Mouse (Mus musculus) macrophage (primary cell): Measurements from ENCODE around the gene Sema4g. TPM values are rescaled to one million over a fixed set of nuclear protein-coding genes. Genes with fewer than 3 reads are reported as not detected.
"Not testable (repeated sequence)": the region's sequence is repeated elsewhere in the genome, so short reads cannot be mapped to it uniquely, and the experiment has no call there.

ENCODE experiments used
- H3K27ac ChIP-seq: fragments of 350-480 bp; formaldehyde crosslinking; 2 replicates; pipeline ENCODE4 v1.9.0; 2021
- H3K36me3 ChIP-seq: fragments of 350-480 bp; formaldehyde crosslinking; 2 replicates; pipeline ENCODE4 v1.9.0; 2021; ENCODE audit errors: inconsistent target
- H3K4me3 ChIP-seq: fragments of 350-480 bp; formaldehyde crosslinking; 2 replicates; pipeline ENCODE4 v1.9.0; 2021; ENCODE audit errors: inconsistent target
- H3K79me2 ChIP-seq: fragments of 350-480 bp; formaldehyde crosslinking; 2 replicates; pipeline ENCODE4 v1.9.0; 2021; ENCODE audit errors: inconsistent target
- WGBS: methylation state at CpG from one replicate; pipeline ENCODE4 v1.1.7; 2026; ENCODE audit warnings: inconsistent platforms; ENCODE audit not compliant: missing documents; 5-methylcytosine and 5-hydroxymethylcytosine counted together
- polyA plus RNA-seq: library from polyadenylated mRNA; stranded (reverse); fragments of 250-400 nt; gene quantifications from 3 replicates; pipeline ENCODE4 v1.2.4, GENCODE M21; 2018; ENCODE audit warnings: inconsistent platforms

Gene Sema4g
- polyA plus RNA-seq, 1 experiment from 2014 or later: 0.04 TPM

DNA sequence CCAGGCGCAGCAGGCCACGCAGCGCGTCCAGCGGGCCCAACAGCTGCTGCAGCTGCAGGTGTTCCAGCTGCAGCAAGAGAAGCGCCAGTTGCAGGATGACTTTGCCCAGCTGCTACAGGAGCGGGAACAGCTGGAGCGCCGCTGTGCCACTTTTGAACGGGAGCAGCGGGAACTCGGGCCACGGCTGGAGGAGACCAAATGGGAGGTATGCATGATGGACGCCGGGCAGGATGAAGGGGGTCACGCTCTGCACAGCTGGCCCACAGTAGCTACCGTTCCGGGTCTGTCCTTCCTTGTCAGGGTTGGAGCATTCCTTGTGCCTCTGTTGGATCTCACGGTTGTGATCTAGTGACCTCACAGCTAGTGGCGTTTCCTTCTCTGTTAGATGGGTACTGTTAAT, 35.9 kb downstream of the Sema4g start:
- H3K79me2 ChIP-seq: no peaks in the 10 kb centered on the region
- H3K27ac ChIP-seq: no peak overlapping the region
- no peaks in the 10 kb centered on the region for H3K36me3 ChIP-seq
- 94% methylated on average over 19 of the region's 20 CpGs for WGBS
- H3K4me3 ChIP-seq: no peak overlapping the region

GRCm38 (mm10) chr19:45025937-45026568, 37.2 kb downstream of the Sema4g start:
- 95% methylated on average over 29 of the region's 37 CpGs for WGBS
- Histone ChIP-seq H3K27ac (no peak overlapping the region), H3K4me3 (no peak overlapping the region), H3K79me2 (no peaks in the 10 kb centered on the region), H3K36me3 (no peaks in the 10 kb centered on the region)

DNA sequence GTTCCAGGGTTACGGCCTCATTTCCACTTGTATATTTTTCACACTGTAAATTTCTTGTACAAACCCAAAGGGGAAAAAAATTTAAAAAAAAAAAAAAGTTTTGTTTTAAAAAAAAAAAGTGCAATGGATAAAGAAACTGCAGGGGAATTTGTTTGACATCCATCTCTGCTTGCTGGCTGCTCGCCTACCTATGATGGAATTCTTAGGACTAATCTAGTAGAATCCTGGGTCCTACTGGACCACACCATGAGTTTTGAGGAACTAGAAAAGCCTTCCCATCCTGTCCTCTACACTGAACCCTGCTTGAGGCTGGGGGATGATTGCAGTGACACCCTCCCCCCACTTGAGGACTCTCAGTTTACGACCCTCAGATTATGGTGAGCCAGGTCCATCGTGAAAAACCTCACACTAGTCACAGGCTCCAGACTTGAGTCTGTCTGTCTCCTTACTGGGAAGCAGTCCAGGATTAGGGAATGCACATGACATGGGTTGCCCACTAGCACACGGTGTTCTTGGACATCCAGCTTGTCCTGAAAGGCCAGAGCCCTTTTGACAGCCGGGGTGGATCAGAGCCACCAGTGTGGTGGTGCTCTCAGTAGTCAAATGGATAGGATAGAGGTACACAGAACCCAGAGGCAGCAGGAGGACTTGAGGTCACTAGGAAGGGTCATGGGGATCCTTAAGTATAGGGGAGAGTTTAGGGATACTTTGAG, 38.2 kb downstream of the Sema4g start:
- no peaks in the 10 kb centered on the region for H3K36me3 ChIP-seq
- no peak overlapping the region for H3K4me3 ChIP-seq
- H3K27ac ChIP-seq: no peak overlapping the region
- no peaks in the 10 kb centered on the region for H3K79me2 ChIP-seq
- 85% methylated on average over 6 of the region's 6 CpGs for WGBS

GRCm38 (mm10) chr19:45027848-45028247, 38.9 kb downstream of the Sema4g start:
- no peaks in the 10 kb centered on the region for H3K36me3 ChIP-seq
- no peak overlapping the region for H3K27ac ChIP-seq
- no peak overlapping the region for H3K4me3 ChIP-seq
- WGBS: 91% methylated on average over 6 of the region's 6 CpGs
- H3K79me2 ChIP-seq: no peaks in the 10 kb centered on the region

DNA sequence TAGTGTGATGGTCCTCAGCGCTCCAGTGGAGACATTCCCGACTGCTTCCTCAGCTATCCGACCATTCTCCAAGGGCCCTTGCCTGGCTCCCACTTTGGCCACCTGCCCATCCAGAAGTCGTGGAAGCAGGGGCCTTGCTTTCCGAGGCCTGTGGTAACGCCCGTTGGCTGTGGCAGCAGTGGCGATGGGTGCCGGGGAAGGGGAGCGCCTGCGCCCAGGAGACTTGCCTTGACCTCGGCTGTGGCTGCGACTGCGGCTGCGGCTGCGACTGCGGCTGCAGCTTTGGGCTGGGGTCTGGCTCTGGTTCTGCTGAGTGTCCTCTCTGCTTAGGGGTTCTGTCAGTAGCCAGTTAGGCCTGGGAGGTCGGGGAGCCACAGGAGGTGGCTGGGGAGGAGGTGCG, 39.8 kb downstream of the Sema4g start:
- Histone ChIP-seq H3K79me2 (no peaks in the 10 kb centered on the region), H3K4me3 (no peak overlapping the region), H3K27ac (no peak overlapping the region), H3K36me3 (no peaks in the 10 kb centered on the region)
- WGBS: 86% methylated on average over 19 of the region's 19 CpGs

DNA sequence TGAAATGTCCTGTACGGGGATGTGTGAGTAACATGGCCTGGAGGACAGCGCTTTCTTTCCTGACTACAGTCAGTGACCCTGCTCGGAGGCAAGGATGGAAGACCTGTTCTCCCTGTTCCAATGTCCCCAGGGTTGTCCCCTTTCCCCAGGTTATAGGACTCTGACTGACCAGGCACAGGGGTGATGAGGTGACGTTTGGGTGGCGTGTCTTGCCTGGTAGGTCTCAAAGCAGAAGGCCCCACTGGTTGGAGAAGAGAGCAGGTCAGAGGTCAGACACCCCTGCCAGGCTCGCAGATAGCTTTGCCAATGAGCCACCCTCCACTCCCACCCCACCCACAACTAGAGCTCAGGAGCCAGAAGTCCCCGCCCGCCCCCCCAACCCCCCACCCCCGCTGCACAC, 40.7 kb downstream of the Sema4g start:
- Histone ChIP-seq H3K36me3 (no peaks in the 10 kb centered on the region), H3K79me2 (no peaks in the 10 kb centered on the region), H3K4me3 (no peak overlapping the region), H3K27ac (no peak overlapping the region)
- 84% methylated on average over 6 of the region's 9 CpGs for WGBS

DNA sequence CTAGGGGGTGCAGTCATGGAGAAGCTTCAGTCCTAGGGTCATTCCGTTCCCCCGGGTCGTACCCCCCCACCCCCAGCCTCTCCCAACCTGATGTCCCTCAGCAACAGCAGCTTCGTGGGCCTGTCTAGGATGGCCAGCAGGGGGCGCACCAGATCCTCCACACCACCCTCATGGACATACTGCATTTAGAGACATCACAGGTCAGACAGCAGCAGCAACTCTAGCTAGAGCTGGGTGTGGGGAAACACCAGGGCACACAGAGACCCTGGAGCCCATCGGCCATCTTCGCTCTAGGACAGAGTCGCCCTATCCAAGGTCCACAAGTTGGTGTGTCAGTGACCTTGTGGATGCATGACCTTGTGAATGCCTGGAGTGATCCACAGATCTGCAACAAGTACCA, 41.2 kb downstream of the Sema4g start:
- 26% methylated on average over 8 of the region's 8 CpGs for whole genome bisulfite sequencing
- Histone ChIP-seq H3K79me2 (no peaks in the 10 kb centered on the region), H3K36me3 (no peaks in the 10 kb centered on the region), H3K4me3 (no peak overlapping the region; the same call in 1 of the 2 replicates), H3K27ac (no peak overlapping the region)

GRCm38 (mm10) chr19:45030746-45031693, 42.1 kb downstream of the Sema4g start:
- no peaks in the 10 kb centered on the region for H3K36me3 ChIP-seq
- 40% methylated on average over 19 of the region's 20 CpGs for WGBS
- H3K27ac ChIP-seq: no peak overlapping the region
- peak overlapping the region; percentile 10; the same call in 1 of the 2 replicates for H3K4me3 ChIP-seq
- no peaks in the 10 kb centered on the region for H3K79me2 ChIP-seq

GRCm38 (mm10) chr19:45031780-45032179, 42.9 kb downstream of the Sema4g start:
- Histone ChIP-seq H3K79me2 (no peaks in the 10 kb centered on the region), H3K4me3 (no peak overlapping the region), H3K27ac (no peak overlapping the region), H3K36me3 (no peaks in the 10 kb centered on the region)
- 27% methylated on average over 4 of the region's 4 CpGs for WGBS

- Histone ChIP-seq H3K36me3 (no peaks in the 10 kb centered on the region), H3K79me2 (no peaks in the 10 kb centered on the region), H3K27ac (no peak overlapping the region), H3K4me3 (no peak overlapping the region)
- 54% methylated on average over 17 of the region's 17 CpGs for WGBS
These were observed 43.9 kb downstream of the Sema4g start for GRCm38 (mm10) chr19:45032570-45033332.

GRCm38 (mm10) chr19:45036867-45037266, 48.0 kb downstream of the Sema4g start:
- H3K79me2 ChIP-seq: no peaks in the 10 kb centered on the region
- no peaks in the 10 kb centered on the region for H3K36me3 ChIP-seq
- no peak overlapping the region for H3K27ac ChIP-seq
- no peak overlapping the region for H3K4me3 ChIP-seq
- 51% methylated on average over 16 of the region's 16 CpGs for WGBS

- WGBS: 89% methylated on average over 7 of the region's 7 CpGs
These were observed 49.3 kb downstream of the Sema4g start for GRCm38 (mm10) chr19:45038198-45038597.

GRCm38 (mm10) chr19:45040214-45040613, 51.3 kb downstream of the Sema4g start:
- H3K4me3 ChIP-seq: no peak overlapping the region
- H3K36me3 ChIP-seq: no peaks in the 10 kb centered on the region
- no peak overlapping the region for H3K27ac ChIP-seq
- WGBS: 73% methylated on average over 13 of the region's 13 CpGs
- no peaks in the 10 kb centered on the region for H3K79me2 ChIP-seq

More at GRCm38 (mm10) chr19:45038198-45038597, 49.3 kb downstream of the Sema4g start:
- H3K79me2 ChIP-seq, H3K4me3 ChIP-seq, H3K27ac ChIP-seq, H3K36me3 ChIP-seq: not testable (repeated sequence)

DNA sequence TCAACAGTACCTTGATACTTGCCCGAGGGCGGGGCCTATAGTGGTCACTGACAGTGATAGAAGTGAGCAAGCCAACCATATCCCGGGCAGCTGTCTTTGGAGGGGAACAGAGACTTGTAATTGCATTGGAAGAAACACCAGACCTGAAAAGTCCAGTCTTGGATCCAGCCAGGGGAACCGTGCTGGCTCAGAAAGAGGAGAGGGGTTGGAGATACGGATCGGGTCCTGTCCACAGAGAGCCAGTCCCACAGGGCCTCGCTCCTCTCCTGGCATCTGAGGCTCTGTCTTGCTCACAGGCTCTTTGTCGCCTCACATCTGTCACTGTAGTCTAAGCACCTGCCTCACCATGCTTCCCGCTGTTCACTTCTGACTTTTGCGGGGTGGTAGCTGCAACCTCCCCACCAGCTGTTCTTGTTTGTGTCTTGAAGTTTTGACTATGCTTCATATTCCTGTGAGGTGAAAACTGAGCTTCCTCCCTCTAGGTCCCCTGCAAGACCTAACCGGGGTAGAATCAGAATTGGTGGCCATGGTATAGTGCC, 55.6 kb downstream of the Sema4g start:
- Histone ChIP-seq H3K36me3 (no peaks in the 10 kb centered on the region; the same call in 1 of the 2 replicates), H3K4me3 (no peak overlapping the region), H3K79me2 (peaks cover 10% of the 10 kb centered on the region; the same call in 1 of the 2 replicates), H3K27ac (no peak overlapping the region)
- WGBS: 90% methylated on average over 11 of the region's 11 CpGs
